Mouse (Mus musculus): ENCODE measurements at regions not wholly inside any gene's neighbourhood (a gene's known extent, or its start where the extent isn't known, plus 50 kb on each side); places are given as distances from the start of the nearest gene placed in this dataset.

DNA sequence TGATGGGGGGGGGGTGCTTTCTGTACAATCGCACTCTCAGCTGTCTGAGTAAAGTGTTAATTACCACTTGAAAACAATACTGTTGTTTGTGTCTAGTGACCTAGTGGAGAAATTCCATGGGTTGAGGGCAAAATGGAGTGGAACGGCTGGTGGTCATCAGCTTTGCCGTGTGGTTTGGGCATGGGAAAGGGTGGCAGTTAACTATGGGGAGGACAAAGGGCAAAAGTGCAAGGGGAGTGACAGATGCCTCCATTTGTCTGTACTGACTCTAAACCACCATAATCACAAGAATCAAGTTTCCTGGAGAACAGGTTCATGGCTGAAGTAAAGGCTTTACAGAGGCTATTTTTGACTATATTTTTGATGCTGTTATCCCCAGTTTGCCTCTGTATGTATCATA, 294.0 kb upstream of the Slc30a5 start:
- no peaks in the 10 kb centered on the region for H3K27me3 ChIP-seq (replicated peaks)
- no peaks in the 10 kb centered on the region for H3K9me3 ChIP-seq (replicated peaks)
- 69% methylated on average over 3 of the region's 3 CpGs for WGBS
- no peaks in the 10 kb centered on the region for H3K4me1 ChIP-seq
- H3K36me3 ChIP-seq: no peaks in the 10 kb centered on the region
- ATAC-seq (ENCODE audit: low FRiP score): no peak
- no peak overlapping the region for H3K4me3 ChIP-seq (replicated peaks)
- H3K9ac ChIP-seq (replicated peaks): no peak overlapping the region
- no peak overlapping the region for H3K27ac ChIP-seq (replicated peaks)
- no peak overlapping the region for H3K4me2 ChIP-seq

DNA sequence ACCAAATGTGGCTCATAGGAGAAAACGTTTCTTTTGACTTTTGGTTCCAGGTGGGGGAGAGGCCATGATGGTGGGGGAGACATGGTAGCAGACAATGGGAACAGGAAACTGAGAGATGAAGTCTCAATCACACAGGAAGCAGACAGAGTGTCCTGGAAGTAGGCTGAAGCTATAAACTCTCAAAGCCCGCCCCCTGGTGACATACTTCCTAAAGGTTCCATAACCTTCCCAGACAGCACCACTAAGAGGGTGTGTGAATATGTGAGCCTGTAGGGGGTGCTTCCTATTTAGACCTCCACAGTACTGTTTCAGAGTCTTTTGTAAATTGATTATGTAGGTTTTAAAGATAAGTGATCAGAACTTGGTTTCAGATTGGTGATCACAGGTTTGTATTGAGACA, 284.1 kb upstream of the Slc30a5 start:
- Histone ChIP-seq H3K36me3 (no peaks in the 10 kb centered on the region), H3K4me1 (no peaks in the 10 kb centered on the region), H3K27ac (replicated peaks) (no peak overlapping the region), H3K9me3 (replicated peaks) (no peaks in the 10 kb centered on the region), H3K4me3 (replicated peaks) (no peak overlapping the region), H3K4me2 (no peak overlapping the region), H3K27me3 (replicated peaks) (no peaks in the 10 kb centered on the region), H3K9ac (replicated peaks) (no peak overlapping the region)
- WGBS: 81% methylated on average over 2 of the region's 2 CpGs
- ATAC-seq (ENCODE audit: low FRiP score): no peak

DNA sequence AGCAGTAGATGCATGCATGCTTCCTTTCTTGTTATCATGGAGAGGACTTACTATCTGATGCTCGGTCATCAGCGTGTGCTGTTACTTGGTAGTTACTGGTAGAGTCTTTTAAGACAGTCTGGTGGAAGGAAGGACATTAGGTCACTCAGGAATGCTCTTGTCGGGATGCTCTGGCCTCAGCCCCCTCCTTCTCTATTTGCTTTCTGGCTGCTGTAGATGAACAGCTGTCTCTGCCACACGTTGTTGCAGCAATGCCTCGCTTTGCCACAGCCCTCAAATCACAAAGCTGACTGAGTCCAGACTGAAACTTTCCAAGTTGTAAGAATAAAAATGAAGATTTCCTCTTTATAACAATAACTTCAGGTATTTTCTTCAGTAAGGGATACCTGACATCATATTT, 282.1 kb upstream of the Slc30a5 start:
- H3K36me3 ChIP-seq: no peaks in the 10 kb centered on the region
- no peaks in the 10 kb centered on the region for H3K4me1 ChIP-seq
- no peaks in the 10 kb centered on the region for H3K9me3 ChIP-seq (replicated peaks)
- no peak for ATAC-seq (ENCODE audit: low FRiP score)
- no peaks in the 10 kb centered on the region for H3K27me3 ChIP-seq (replicated peaks)
- H3K27ac ChIP-seq (replicated peaks): no peak overlapping the region
- H3K4me2 ChIP-seq: no peak overlapping the region
- H3K9ac ChIP-seq (replicated peaks): no peak overlapping the region
- no peak overlapping the region for H3K4me3 ChIP-seq (replicated peaks)
- 76% methylated on average over 5 of the region's 5 CpGs for WGBS

DNA sequence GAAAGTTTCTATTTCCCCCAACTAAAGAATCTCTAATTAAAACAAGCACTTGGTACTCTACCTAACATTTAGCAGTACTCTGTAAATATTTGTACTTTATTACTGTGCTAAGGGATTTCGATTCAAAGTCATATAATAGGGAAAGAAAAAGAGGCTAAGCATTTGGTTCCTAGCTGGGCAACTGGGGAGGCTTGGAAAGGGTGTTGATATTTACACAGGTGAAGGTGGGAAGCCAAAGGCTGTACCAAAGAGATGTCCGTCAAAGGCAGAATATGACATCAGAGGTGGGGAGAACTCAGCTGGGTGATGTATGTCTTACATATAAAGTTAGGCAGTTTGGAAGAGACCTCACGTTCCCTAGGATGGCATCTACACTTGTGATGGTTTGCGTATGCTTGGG, 278.9 kb upstream of the Slc30a5 start:
- Histone ChIP-seq H3K27ac (replicated peaks) (no peak overlapping the region), H3K4me1 (no peaks in the 10 kb centered on the region), H3K4me2 (no peak overlapping the region), H3K27me3 (replicated peaks) (no peaks in the 10 kb centered on the region), H3K36me3 (no peaks in the 10 kb centered on the region), H3K4me3 (replicated peaks) (no peak overlapping the region), H3K9me3 (replicated peaks) (no peaks in the 10 kb centered on the region), H3K9ac (replicated peaks) (no peak overlapping the region)
- WGBS: 91% methylated on average over 4 of the region's 4 CpGs
- ATAC-seq (ENCODE audit: low FRiP score): no peak

DNA sequence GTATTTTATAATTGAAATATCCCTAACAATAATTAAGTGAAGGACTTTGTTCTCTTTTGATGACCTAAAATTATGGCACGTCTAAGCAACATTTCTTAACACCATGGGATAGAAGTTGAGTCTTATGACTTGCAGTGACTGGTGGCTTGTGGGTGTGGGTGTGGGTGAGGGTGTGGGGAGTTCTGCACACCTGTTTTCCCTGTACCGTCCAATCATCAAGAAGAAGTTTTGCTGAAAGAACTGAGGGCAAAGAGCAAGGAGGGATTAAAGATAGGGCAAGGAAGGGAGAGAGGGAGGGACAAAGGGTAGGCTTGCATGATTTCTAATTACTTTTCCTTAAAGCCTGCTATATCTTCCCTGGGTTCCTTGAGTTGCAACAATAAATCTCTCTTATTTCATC, 278.5 kb upstream of the Slc30a5 start:
- ATAC-seq (ENCODE audit: low FRiP score): no peak
- H3K36me3 ChIP-seq: no peaks in the 10 kb centered on the region
- H3K4me3 ChIP-seq (replicated peaks): no peak overlapping the region
- H3K4me1 ChIP-seq: no peaks in the 10 kb centered on the region
- no peak overlapping the region for H3K9ac ChIP-seq (replicated peaks)
- H3K4me2 ChIP-seq: no peak overlapping the region
- no peaks in the 10 kb centered on the region for H3K9me3 ChIP-seq (replicated peaks)
- 84% methylated on average over 2 of the region's 2 CpGs for WGBS
- no peaks in the 10 kb centered on the region for H3K27me3 ChIP-seq (replicated peaks)
- no peak overlapping the region for H3K27ac ChIP-seq (replicated peaks)

DNA sequence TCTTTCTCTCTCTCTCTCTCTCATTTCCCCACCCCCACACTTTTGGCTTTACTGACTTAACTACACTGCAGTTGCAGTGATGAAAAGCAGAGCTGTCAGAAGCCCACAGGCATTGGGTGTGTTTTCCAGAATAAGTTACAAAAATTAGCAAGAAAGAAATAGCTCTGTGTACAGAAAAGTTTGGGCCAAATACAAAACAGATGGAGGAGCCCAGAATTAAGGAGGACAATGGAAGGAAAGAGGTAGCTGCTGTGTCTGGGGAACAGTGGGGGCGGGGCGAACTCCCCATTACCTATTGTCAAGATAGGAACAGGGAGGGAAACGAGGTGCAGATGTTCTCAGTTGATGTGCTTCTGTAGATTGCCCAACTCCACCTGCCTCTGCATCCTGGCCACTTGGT, 267.4 kb upstream of the Slc30a5 start:
- Histone ChIP-seq H3K27ac (replicated peaks) (no peak overlapping the region), H3K36me3 (no peaks in the 10 kb centered on the region), H3K27me3 (replicated peaks) (no peaks in the 10 kb centered on the region), H3K4me1 (no peaks in the 10 kb centered on the region), H3K9me3 (replicated peaks) (no peaks in the 10 kb centered on the region), H3K4me3 (replicated peaks) (no peak overlapping the region), H3K9ac (replicated peaks) (no peak overlapping the region), H3K4me2 (no peak overlapping the region)
- WGBS: 63% methylated on average over 3 of the region's 3 CpGs
- ATAC-seq (ENCODE audit: low FRiP score): no peak

DNA sequence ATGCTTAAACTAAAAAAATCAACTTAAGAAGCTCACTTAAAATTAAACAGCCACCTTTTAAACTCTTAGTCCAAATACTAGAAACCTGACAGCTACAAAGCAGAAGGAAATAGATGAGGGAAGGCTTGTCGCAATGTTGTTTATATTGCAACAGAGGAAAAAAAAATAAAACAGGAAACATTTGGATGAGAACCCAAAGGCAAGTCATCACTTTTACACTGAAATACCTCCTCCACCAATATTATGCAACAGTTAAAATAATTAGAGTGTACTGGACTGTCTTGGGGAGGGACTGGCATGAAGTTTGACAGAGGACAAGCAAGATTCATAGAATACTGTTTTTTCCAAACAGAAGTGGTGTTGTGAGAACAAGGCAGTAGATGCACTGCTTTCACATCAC, 263.6 kb upstream of the Slc30a5 start:
- Histone ChIP-seq H3K4me1 (no peaks in the 10 kb centered on the region), H3K9me3 (replicated peaks) (no peaks in the 10 kb centered on the region), H3K9ac (replicated peaks) (no peak overlapping the region), H3K27me3 (replicated peaks) (no peaks in the 10 kb centered on the region), H3K36me3 (no peaks in the 10 kb centered on the region), H3K27ac (replicated peaks) (no peak overlapping the region), H3K4me3 (replicated peaks) (no peak overlapping the region), H3K4me2 (no peak overlapping the region)
- no peak for ATAC-seq (ENCODE audit: low FRiP score)
- 87% methylated on average over 1 of the region's 1 CpGs for WGBS

DNA sequence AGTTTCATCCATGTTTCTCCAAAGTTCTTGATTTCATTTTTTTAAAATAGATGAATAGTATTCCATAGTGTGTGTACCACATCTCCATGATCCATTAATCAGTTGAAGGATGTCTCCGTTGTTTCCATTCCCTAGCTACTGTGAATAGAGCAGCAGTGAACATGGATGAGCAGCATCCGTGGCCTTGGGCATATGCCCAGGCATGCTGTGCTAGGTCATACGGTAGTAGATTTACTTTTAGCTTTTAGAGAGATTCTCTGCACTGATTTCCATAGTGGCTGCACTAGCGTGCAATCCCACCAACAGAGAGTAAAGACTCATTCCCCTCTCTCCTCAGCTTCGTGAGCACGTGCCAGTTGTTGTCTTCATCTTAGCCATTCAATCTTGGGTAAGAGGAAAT, 263.0 kb upstream of the Slc30a5 start:
- Histone ChIP-seq H3K27me3 (replicated peaks) (no peaks in the 10 kb centered on the region), H3K36me3 (no peaks in the 10 kb centered on the region), H3K4me1 (no peaks in the 10 kb centered on the region), H3K4me3 (replicated peaks) (no peak overlapping the region), H3K27ac (replicated peaks) (no peak overlapping the region), H3K9ac (replicated peaks) (no peak overlapping the region), H3K4me2 (no peak overlapping the region), H3K9me3 (replicated peaks) (no peaks in the 10 kb centered on the region)
- WGBS: 79% methylated on average over 6 of the region's 6 CpGs
- ATAC-seq (ENCODE audit: low FRiP score): no peak

DNA sequence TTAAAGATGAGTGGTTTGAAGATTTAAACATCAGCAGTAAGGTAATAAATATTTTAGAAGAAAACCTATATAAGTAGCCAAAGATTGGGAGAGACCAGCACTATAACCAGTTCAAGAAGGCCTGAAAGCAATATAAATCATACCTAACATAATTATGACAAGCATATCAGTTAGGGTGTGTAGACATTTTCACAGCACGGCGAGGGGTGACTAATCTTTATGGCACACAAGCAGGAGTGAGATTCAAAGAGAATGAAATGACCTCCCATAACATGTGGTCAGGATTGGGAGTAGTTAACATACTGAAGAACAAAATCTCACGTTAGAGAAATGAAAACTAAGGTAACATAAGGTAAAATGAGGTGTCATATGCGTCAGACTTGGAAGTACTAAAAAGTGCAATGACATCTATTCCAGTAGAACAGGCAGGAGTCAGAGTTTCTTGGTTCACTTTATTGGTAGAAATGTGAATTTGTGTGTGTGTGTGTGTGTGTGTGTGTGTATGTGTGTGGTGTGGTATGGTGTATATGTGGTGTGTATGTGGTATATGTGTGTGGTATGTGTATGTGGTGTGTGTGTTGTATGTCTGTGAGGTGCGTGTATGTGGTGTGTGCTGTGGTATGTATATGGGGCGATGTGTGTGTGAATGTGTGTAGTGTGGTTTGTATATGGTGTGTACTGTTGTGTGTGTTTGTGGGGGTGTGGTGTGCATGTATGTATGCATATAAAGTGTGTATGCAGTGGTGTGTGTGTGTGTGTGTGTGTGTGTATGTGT, 262.0 kb upstream of the Slc30a5 start:
- H3K4me2 ChIP-seq: no peak overlapping the region
- no peaks in the 10 kb centered on the region for H3K36me3 ChIP-seq
- WGBS: 90% methylated on average over 6 of the region's 6 CpGs
- no peaks in the 10 kb centered on the region for H3K27me3 ChIP-seq (replicated peaks)
- no peak overlapping the region for H3K4me3 ChIP-seq (replicated peaks)
- H3K4me1 ChIP-seq: no peaks in the 10 kb centered on the region
- no peak overlapping the region for H3K27ac ChIP-seq (replicated peaks)
- no peak overlapping the region for H3K9ac ChIP-seq (replicated peaks)
- H3K9me3 ChIP-seq (replicated peaks): no peaks in the 10 kb centered on the region
- ATAC-seq (ENCODE audit: low FRiP score): no peak

DNA sequence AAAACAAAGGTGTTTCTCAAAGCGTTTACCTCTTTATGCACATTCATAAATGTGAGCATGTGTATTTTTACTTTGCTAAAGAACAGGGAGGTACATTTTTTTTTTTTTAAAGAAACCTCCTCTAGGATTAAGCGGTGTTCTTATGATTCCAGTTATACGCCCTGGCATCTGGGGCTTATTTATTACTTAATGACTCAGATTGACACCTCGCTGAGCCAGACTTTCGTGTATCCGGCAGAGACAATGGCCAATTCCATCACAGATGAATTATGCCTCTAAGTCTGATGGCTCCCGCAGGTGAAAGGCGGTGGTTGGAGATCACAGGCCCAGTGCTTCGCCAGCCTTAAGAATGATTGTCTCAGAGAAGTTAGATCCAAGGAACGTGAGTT, 259.5 kb upstream of the Slc30a5 start:
- Histone ChIP-seq H3K27me3 (replicated peaks) (no peaks in the 10 kb centered on the region), H3K27ac (replicated peaks) (no peak overlapping the region), H3K9me3 (replicated peaks) (no peaks in the 10 kb centered on the region), H3K4me3 (replicated peaks) (no peak overlapping the region), H3K9ac (replicated peaks) (no peak overlapping the region), H3K36me3 (no peaks in the 10 kb centered on the region), H3K4me2 (no peak overlapping the region), H3K4me1 (no peaks in the 10 kb centered on the region)
- no peak for ATAC-seq (ENCODE audit: low FRiP score)
- 67% methylated on average over 10 of the region's 10 CpGs for WGBS

DNA sequence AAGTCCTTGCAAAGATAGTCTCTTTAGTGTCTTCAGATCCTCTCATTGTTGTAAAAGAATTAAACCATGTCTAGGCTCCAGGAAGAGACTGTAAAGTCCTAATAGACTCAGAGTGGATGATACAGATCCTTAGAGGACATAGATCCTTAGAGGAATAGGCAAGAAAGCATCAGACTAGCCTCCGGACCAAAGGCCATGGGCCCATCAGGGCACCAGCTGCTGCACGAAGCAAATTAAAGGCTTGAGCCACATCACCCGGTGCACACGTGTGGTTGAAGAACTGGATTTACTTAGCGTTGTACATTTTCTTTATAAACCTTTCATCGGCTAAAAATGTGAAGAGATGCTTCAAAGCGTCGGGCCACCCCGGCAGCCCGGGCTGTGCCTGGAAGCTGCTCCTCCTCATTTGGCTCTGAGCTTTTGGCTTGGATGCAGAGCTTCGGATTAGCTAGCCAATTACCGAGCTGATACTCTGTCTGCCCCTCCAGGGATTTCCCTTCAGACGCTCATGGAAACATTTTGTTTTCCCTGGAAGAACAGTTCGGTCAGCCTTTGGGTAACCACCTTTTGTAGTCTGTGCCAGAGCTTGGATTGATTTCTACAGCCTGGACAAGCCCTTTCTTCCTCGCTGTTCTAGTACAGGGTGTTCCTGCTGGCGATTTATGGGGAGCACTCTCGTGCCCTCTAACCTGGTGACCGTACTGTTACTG, 259.0 kb upstream of the Slc30a5 start:
- H3K4me2 ChIP-seq: no peak overlapping the region
- 63% methylated on average over 18 of the region's 18 CpGs for WGBS
- H3K4me1 ChIP-seq: no peaks in the 10 kb centered on the region
- no peaks in the 10 kb centered on the region for H3K9me3 ChIP-seq (replicated peaks)
- no peak overlapping the region for H3K9ac ChIP-seq (replicated peaks)
- no peaks in the 10 kb centered on the region for H3K36me3 ChIP-seq
- H3K27me3 ChIP-seq (replicated peaks): no peaks in the 10 kb centered on the region
- no peak overlapping the region for H3K27ac ChIP-seq (replicated peaks)
- peak; percentile 47; the same call in 1 of the 2 replicates for ATAC-seq (ENCODE audit: low FRiP score)
- H3K4me3 ChIP-seq (replicated peaks): no peak overlapping the region

DNA sequence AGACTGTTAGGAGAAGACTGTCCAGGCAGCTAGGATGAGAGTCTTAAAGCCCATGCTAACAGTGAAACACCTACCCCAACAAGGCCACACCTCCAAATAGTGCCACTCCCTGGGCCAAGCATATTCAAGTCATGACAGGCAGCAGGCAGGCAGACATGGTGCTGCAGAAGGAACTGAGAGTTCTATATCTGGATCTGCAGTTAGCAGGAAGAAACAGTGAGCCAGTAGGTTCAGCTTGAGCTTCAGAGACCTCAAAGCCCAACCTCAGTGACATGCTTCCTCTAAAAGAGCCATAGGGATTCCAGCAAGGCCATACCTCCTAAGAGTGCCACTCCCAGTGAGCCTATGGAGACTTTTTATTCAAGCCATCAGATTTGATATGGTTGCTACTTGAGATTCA, 252.0 kb upstream of the Slc30a5 start:
- Histone ChIP-seq H3K36me3 (no peaks in the 10 kb centered on the region), H3K9ac (replicated peaks) (no peak overlapping the region), H3K27me3 (replicated peaks) (no peaks in the 10 kb centered on the region), H3K9me3 (replicated peaks) (no peaks in the 10 kb centered on the region), H3K27ac (replicated peaks) (no peak overlapping the region), H3K4me1 (no peaks in the 10 kb centered on the region), H3K4me2 (no peak overlapping the region), H3K4me3 (replicated peaks) (no peak overlapping the region)
- ATAC-seq (ENCODE audit: low FRiP score): no peak

Measured in neural tube, embryonic 15.5 days (tissue).